Mouse (Mus musculus) MEL (cell line): Measurements from ENCODE around the gene Lhpp. TPM values are rescaled to one million over a fixed set of nuclear protein-coding genes. Genes with fewer than 3 reads are reported as not detected.

Experiments used
- DNase-seq: peaks from one replicate; pipeline ENCODE4 v3.0.0; 2011; ENCODE audit warnings: low read depth, low spot score
- H3K27ac ChIP-seq: 2 replicates; pipeline ENCODE4 v1.5.1; 2012; ENCODE audit warnings: low read depth, mild to moderate bottlenecking, control low read depth, low read length, moderate library complexity; ENCODE audit not compliant: control insufficient read depth
- H3K27me3 ChIP-seq, 2 experiments: fragments of 150-350 bp in 1 of 2; sonication (generic) in 1 of 2; 2 replicates each; pipeline ENCODE4 v1.6.1; 2012; ENCODE audit warnings: low read length in 2 of 2, mild to moderate bottlenecking in 2 of 2, improper control_type of control experiment in 1 of 2, moderate library complexity in 1 of 2; ENCODE audit not compliant: insufficient read depth in 2 of 2, control insufficient read depth in 1 of 2
- H3K36me3 ChIP-seq, 2 experiments: 2 replicates each; pipeline ENCODE4 v1.6.1; 2012 to 2014; ENCODE audit warnings: low read length in 2 of 2, improper control_type of control experiment in 1 of 2, inconsistent platforms in 1 of 2, mild to moderate bottlenecking in 1 of 2; ENCODE audit not compliant: insufficient read depth in 2 of 2, control insufficient read depth in 1 of 2
- H3K4me1 ChIP-seq, 2 experiments: fragments of 150-350 bp in 1 of 2; sonication (generic) in 1 of 2; 2 replicates each; pipeline ENCODE4 v1.6.1; 2012; ENCODE audit warnings: low read length in 2 of 2, improper control_type of control experiment in 1 of 2, mild to moderate bottlenecking in 1 of 2; ENCODE audit not compliant: insufficient read depth in 2 of 2, control insufficient read depth in 1 of 2
- H3K4me3 ChIP-seq, 2 experiments: fragments of 150-350 bp in 1 of 2; sonication (generic) in 1 of 2; 2 replicates each; pipeline ENCODE4 v1.5.1; 2012; ENCODE audit warnings: low read depth in 2 of 2, low read length in 2 of 2, mild to moderate bottlenecking in 2 of 2, moderate library complexity in 2 of 2, control low read depth in 1 of 2, improper control_type of control experiment in 1 of 2; ENCODE audit not compliant: control insufficient read depth in 1 of 2, insufficient read depth in 1 of 2
- H3K79me2 ChIP-seq: 2 replicates; pipeline ENCODE4 v1.6.1; 2012; ENCODE audit warnings: mild to moderate bottlenecking, low read length, moderate library complexity; ENCODE audit not compliant: control insufficient read depth, poor library complexity, insufficient read depth
- H3K9ac ChIP-seq: 2 replicates; pipeline ENCODE4 v1.6.1; 2012; ENCODE audit warnings: low read depth, mild to moderate bottlenecking, control low read depth, low read length, moderate library complexity; ENCODE audit not compliant: control insufficient read depth, poor library complexity, severe bottlenecking
- H3K9me3 ChIP-seq: fragments of 150-350 bp; sonication (generic); replicated peaks from 2 replicates; pipeline ENCODE4 v1.6.1; 2012; ENCODE audit warnings: mild to moderate bottlenecking, low read length, improper control_type of control experiment, moderate library complexity; ENCODE audit not compliant: insufficient read depth
- BHLHE40 ChIP-seq: IDR thresholded peaks from 2 replicates; pipeline ENCODE4 v1.6.1; 2012; ENCODE audit warnings: low read depth, mild to moderate bottlenecking, inconsistent platforms, low read length, improper control_type of control experiment, borderline replicate concordance
- CHD1 ChIP-seq: IDR thresholded peaks from 2 replicates; pipeline ENCODE4 v1.6.1; 2012; ENCODE audit warnings: low read depth, mild to moderate bottlenecking, inconsistent platforms, low read length, improper control_type of control experiment
- CTCF ChIP-seq, 3 experiments: IDR thresholded peaks in 2 of 3; conservative IDR thresholded peaks in 1 of 3; 2 replicates each; pipeline ENCODE4 v1.5.1; 2011 to 2012; ENCODE audit warnings: low read length in 3 of 3, low read depth in 2 of 3, mild to moderate bottlenecking in 2 of 3, improper control_type of control experiment in 1 of 3, inconsistent platforms in 1 of 3, mixed read lengths in 1 of 3, moderate library complexity in 1 of 3; ENCODE audit not compliant: control insufficient read depth in 1 of 3, insufficient read depth in 1 of 3, poor library complexity in 1 of 3, severe bottlenecking in 1 of 3
- GATA1 ChIP-seq: IDR thresholded peaks from 2 replicates; pipeline ENCODE4 v1.6.1; 2011; ENCODE audit warnings: low read depth, low read length, improper control_type of control experiment
- MXI1 ChIP-seq: IDR thresholded peaks from 2 replicates; pipeline ENCODE4 v1.6.1; 2011; ENCODE audit warnings: mild to moderate bottlenecking, low read depth, low read length, improper control_type of control experiment
- MYB ChIP-seq: IDR thresholded peaks from 2 replicates; pipeline ENCODE4 v1.6.1; 2011; ENCODE audit warnings: mild to moderate bottlenecking, low read depth, low read length, improper control_type of control experiment
- NRF1 ChIP-seq: IDR thresholded peaks from 2 replicates; pipeline ENCODE4 v1.6.1; 2014; ENCODE audit warnings: low read depth, mild to moderate bottlenecking, inconsistent platforms, low read length, improper control_type of control experiment, moderate library complexity; ENCODE audit not compliant: poor library complexity, insufficient read depth, severe bottlenecking
- POLR2AphosphoS5 ChIP-seq: IDR thresholded peaks from 2 replicates; pipeline ENCODE4 v1.6.1; 2012; ENCODE audit warnings: low read depth, borderline replicate concordance, mild to moderate bottlenecking, inconsistent platforms, low read length, moderate library complexity, mixed read lengths
- RCOR1 ChIP-seq: IDR thresholded peaks from 2 replicates; pipeline ENCODE4 v1.6.1; 2012; ENCODE audit warnings: low read depth, mild to moderate bottlenecking, inconsistent platforms, low read length, improper control_type of control experiment
- SIN3A ChIP-seq: IDR thresholded peaks from 2 replicates; pipeline ENCODE4 v1.6.1; 2012; ENCODE audit warnings: low read length, improper control_type of control experiment, inconsistent platforms
- TAL1 ChIP-seq: IDR thresholded peaks from 2 replicates; pipeline ENCODE4 v1.6.1; 2012; ENCODE audit warnings: mild to moderate bottlenecking, inconsistent platforms, low read length, moderate library complexity, mixed read lengths
- UBTF ChIP-seq: IDR thresholded peaks from 2 replicates; pipeline ENCODE4 v1.6.1; 2012; ENCODE audit warnings: low read depth, mild to moderate bottlenecking, inconsistent platforms, low read length, improper control_type of control experiment, moderate library complexity, borderline replicate concordance; ENCODE audit not compliant: insufficient read depth
- USF2 ChIP-seq, 2 experiments: IDR thresholded peaks; 2 replicates each; pipeline ENCODE4 v1.6.1; 2011 to 2012; ENCODE audit warnings: improper control_type of control experiment in 2 of 2, low read length in 2 of 2, borderline replicate concordance in 1 of 2, inconsistent platforms in 1 of 2, low read depth in 1 of 2, mild to moderate bottlenecking in 1 of 2; ENCODE audit not compliant: insufficient read depth in 1 of 2
- ZMIZ1 ChIP-seq: IDR thresholded peaks from 2 replicates; pipeline ENCODE4 v1.6.1; 2012; ENCODE audit warnings: low read depth, mild to moderate bottlenecking, inconsistent platforms, low read length, improper control_type of control experiment, moderate library complexity
- polyA plus RNA-seq, 2 experiments: library from polyadenylated mRNA; stranded (reverse) in 1 of 2; unstranded in 1 of 2; fragments of >175 nt in 1 of 2; fragments of >200 nt in 1 of 2; gene quantifications; 2 replicates each; pipeline versions ENCODE4 v1.2.1 to v1.2.4; 2012; ENCODE audit warnings: low replicate concordance in 2 of 2, low read depth in 1 of 2; ENCODE audit not compliant: insufficient read length in 2 of 2, insufficient read depth in 1 of 2, missing spikeins in 1 of 2
- total RNA-seq: library from RNA; depleted of rRNA; stranded (reverse); fragments of 300-350 nt; gene quantifications from 2 replicates; pipeline ENCODE4 v1.2.3, GENCODE M21; 2012

The Lhpp gene
- total and polyA plus RNA-seq, 3 experiments, result 31.0 to 39.3 TPM; not detected in 1

DNA sequence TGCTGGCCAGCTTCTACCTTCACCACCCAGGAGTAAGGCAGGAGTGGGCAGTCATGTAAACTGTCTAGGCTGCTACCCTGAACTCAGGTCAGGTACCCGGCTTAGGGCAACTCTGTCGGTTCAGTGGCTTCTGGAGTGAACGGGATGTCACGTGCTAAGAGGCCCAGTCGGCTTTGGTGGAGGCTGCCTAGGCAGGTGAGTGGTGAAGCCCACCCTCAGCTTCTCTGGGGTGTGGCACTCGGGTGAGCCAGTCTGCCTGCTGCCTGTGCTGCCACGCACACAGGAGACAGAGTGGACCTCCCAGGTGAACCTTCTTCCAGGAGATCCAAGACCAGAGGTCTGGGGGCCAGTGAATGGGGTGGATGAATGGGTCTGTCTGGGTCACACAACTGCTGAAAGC, 102.5 kb downstream of the Lhpp start:
- Histone ChIP-seq H3K27ac (no peak overlapping the region), H3K4me1 (no peaks in the 10 kb centered on the region; a peak in 1 of 4 replicates), H3K4me3 (no peak overlapping the region), H3K27me3 (no peaks in the 10 kb centered on the region), H3K36me3 (peaks cover 0 to 5% of the 10 kb centered on the region in 2 experiments; a peak in 2 of 4 replicates), H3K9ac (no peak overlapping the region), H3K9me3 (no peaks in the 10 kb centered on the region), H3K79me2 (no peaks in the 10 kb centered on the region)
- TF ChIP-seq UBTF (no peak), USF2 (IDR thresholded peaks at IDR 0.05; ENCODE audit: borderline replicate concordance in 1 of 2, insufficient read depth in 1 of 2, low read depth in 1 of 2, low read length in 2 of 2) (no peak), ZMIZ1 (no peak), GATA1 (no peak), NRF1 (no peak), SIN3A (no peak), CTCF (IDR thresholded peaks at IDR 0.05 in 2 of 3, conservative IDR thresholded peaks at IDR 0.05 in 1 of 3; ENCODE audit: control insufficient read depth in 1 of 3, insufficient read depth in 1 of 3, low read depth in 2 of 3, low read length in 3 of 3, poor library complexity in 1 of 3, severe bottlenecking in 1 of 3) (no peak)
- DNase-seq, result no peak

DNA sequence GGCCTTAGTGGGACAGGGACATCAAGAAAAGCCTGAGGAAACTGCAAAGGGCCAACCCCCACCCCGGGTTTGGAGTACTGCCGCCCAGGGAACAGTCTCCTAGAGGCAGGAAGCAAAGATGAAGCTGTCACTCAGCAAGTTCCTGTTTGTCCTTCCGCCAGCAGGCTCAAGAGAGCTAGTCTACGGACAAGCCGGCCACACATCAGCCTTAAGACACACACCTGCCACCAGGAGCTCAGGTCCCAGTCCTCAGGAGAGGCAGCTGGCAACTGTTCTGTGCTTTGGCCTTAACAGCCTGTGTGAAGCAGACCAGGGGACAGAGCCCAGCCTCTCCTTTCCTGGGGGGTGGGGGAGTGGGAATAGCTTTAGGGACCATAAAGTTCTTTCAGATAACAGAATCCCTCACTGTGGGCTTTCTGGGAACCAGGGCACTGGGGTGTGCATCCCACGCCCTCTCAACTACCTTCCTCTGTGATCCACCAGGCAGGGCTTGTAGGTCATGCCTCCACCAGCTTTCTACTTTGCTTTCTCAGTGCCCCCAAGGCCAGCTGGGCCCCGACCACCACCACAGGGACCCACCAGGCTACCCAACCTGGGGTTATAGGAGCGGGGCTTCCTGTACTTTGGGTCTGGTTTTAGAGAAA, 103.2 kb downstream of the Lhpp start:
- Histone ChIP-seq H3K79me2 (no peaks in the 10 kb centered on the region), H3K4me3 (no peak overlapping the region), H3K27me3 (no peaks in the 10 kb centered on the region), H3K9me3 (no peaks in the 10 kb centered on the region), H3K27ac (no peak overlapping the region), H3K4me1 (no peaks in the 10 kb centered on the region; a peak in 1 of 4 replicates), H3K9ac (no peak overlapping the region), H3K36me3 (peaks cover 0 to 5% of the 10 kb centered on the region in 2 experiments; a peak in 2 of 4 replicates)
- TF ChIP-seq UBTF (no peak), MYB (no peak), TAL1 (no peak), BHLHE40 (no peak), CHD1 (no peak), RCOR1 (no peak), SIN3A (no peak), ZMIZ1 (no peak), MXI1 (no peak), POLR2AphosphoS5 (no peak), CTCF (IDR thresholded peaks at IDR 0.05 in 2 of 3, conservative IDR thresholded peaks at IDR 0.05 in 1 of 3; ENCODE audit: control insufficient read depth in 1 of 3, insufficient read depth in 1 of 3, low read depth in 2 of 3, low read length in 3 of 3, poor library complexity in 1 of 3, severe bottlenecking in 1 of 3) (no peak)
- DNase-seq, result no peak
